Mouse (Mus musculus) kidney, embryonic 16.5 days (tissue): ENCODE data around the gene Cped1. TPM values are rescaled to one million over a fixed set of nuclear protein-coding genes. Genes with fewer than 3 reads are reported as not detected.
A peak's percentile ranks its signal among the peaks of the same experiment; 100 is the strongest.

Experiments
- ATAC-seq: fragments of 200-750 bp; cut with Nextera tagmentation; 2 replicates; pipeline ENCODE4 v1.8.0; 2017; ENCODE audit warnings: moderate TSS enrichment; ENCODE audit not compliant: low FRiP score, low TSS enrichment
- H3K27ac ChIP-seq: fragments of 300-500 bp; sonication (generic); 2 replicates; pipeline ENCODE4 v1.5.1; 2014; ENCODE audit warnings: low read length
- H3K27me3 ChIP-seq: fragments of 300-500 bp; sonication (generic); 2 replicates; pipeline ENCODE4 v1.6.1; 2014; ENCODE audit warnings: low read length, control low read depth, mixed read lengths; ENCODE audit not compliant: insufficient read depth
- H3K36me3 ChIP-seq: fragments of 300-500 bp; sonication (generic); 2 replicates; pipeline ENCODE4 v1.6.1; 2014; ENCODE audit warnings: low read length, control low read depth, mixed read lengths; ENCODE audit not compliant: insufficient read depth
- H3K4me1 ChIP-seq: fragments of 300-500 bp; sonication (generic); 2 replicates; pipeline ENCODE4 v1.6.1; 2014; ENCODE audit warnings: low read length, control low read depth, mixed read lengths; ENCODE audit not compliant: insufficient read depth
- H3K4me2 ChIP-seq: fragments of 300-500 bp; sonication (generic); replicated peaks from 2 replicates; pipeline ENCODE4 v1.6.1; 2014; ENCODE audit warnings: low read depth, low read length
- H3K4me3 ChIP-seq: fragments of 300-500 bp; sonication (generic); 2 replicates; pipeline ENCODE4 v1.5.1; 2014; ENCODE audit warnings: mild to moderate bottlenecking, low read length
- H3K9ac ChIP-seq: fragments of 300-500 bp; sonication (generic); replicated peaks from 2 replicates; pipeline ENCODE4 v1.6.1; 2014; ENCODE audit warnings: low read length
- H3K9me3 ChIP-seq: fragments of 300-500 bp; sonication (generic); 2 replicates; pipeline ENCODE4 v1.6.1; 2016; ENCODE audit warnings: low read length, control low read depth
- WGBS: fragments of 180-500 bp; shearing (Covaris S2); extraction: QIAGEN DNeasy Blood & Tissue Kit; methylation state at CpG from one replicate; pipeline ENCODE4 v1.1.7; 2014; 5-methylcytosine and 5-hydroxymethylcytosine counted together
- polyA plus RNA-seq: library from polyadenylated mRNA; unstranded; fragments of >200 nt; fragmentation: Nextera tagmentation; extraction: Ambion mirVana; gene quantifications from 2 replicates; pipeline ENCODE4 v1.2.1, GENCODE M21; 2015

Cped1 gene
- polyA plus RNA-seq, 1 experiment from 2014 or later, result 35.4 TPM

- 0 out of 2 replicates have a peak, but pooled peaks cover 4% of the 10 kb centered on the region for H3K36me3 ChIP-seq
- no peaks in the 10 kb centered on the region for H3K4me1 ChIP-seq
- no peaks in the 10 kb centered on the region for H3K27me3 ChIP-seq
- H3K27ac ChIP-seq, result no peak overlapping the region
- H3K4me2 ChIP-seq, result no peak overlapping the region
- H3K9me3 ChIP-seq, result no peaks in the 10 kb centered on the region
- H3K9ac ChIP-seq, result no peak overlapping the region
- 92% methylated on average over 8 of the region's 8 CpGs for WGBS
- ATAC-seq, result no peak
- H3K4me3 ChIP-seq, result no peak overlapping the region
Observed at GRCm38 (mm10) chr6:22221134-22221533, 235.4 kb downstream of the Cped1 start.

GRCm38 (mm10) chr6:22222087-22222486 lies 236.4 kb downstream of the Cped1 start:
- 85% methylated on average over 4 of the region's 4 CpGs for WGBS
- no peak overlapping the region for H3K9ac ChIP-seq
- no peak overlapping the region for H3K27ac ChIP-seq
- no peaks in the 10 kb centered on the region for H3K27me3 ChIP-seq
- no peaks in the 10 kb centered on the region for H3K36me3 ChIP-seq
- H3K4me2 ChIP-seq, result no peak overlapping the region
- H3K4me3 ChIP-seq, result no peak overlapping the region
- no peaks in the 10 kb centered on the region for H3K9me3 ChIP-seq
- ATAC-seq, result no peak
- H3K4me1 ChIP-seq, result no peaks in the 10 kb centered on the region

GRCm38 (mm10) chr6:22222947-22223346 lies 237.2 kb downstream of the Cped1 start:
- 95% methylated on average over 8 of the region's 8 CpGs for WGBS
- Histone ChIP-seq H3K4me3 (no peak overlapping the region), H3K27ac (no peak overlapping the region), H3K4me1 (no peaks in the 10 kb centered on the region), H3K27me3 (no peaks in the 10 kb centered on the region), H3K9ac (no peak overlapping the region), H3K4me2 (no peak overlapping the region), H3K9me3 (no peaks in the 10 kb centered on the region), H3K36me3 (no peaks in the 10 kb centered on the region)
- no peak for ATAC-seq

- no peak overlapping the region for H3K9ac ChIP-seq
- H3K4me2 ChIP-seq, result no peak overlapping the region
- H3K9me3 ChIP-seq, result no peaks in the 10 kb centered on the region
- H3K27me3 ChIP-seq, result no peaks in the 10 kb centered on the region
- 95% methylated on average over 4 of the region's 4 CpGs for whole genome bisulfite sequencing
- ATAC-seq, result no peak
- H3K4me3 ChIP-seq, result no peak overlapping the region
- H3K4me1 ChIP-seq, result no peaks in the 10 kb centered on the region
- H3K36me3 ChIP-seq, result no peaks in the 10 kb centered on the region
- no peak overlapping the region for H3K27ac ChIP-seq
Observed at GRCm38 (mm10) chr6:22224351-22224750, 238.6 kb downstream of the Cped1 start.

- Histone ChIP-seq H3K27me3 (no peaks in the 10 kb centered on the region), H3K4me1 (no peaks in the 10 kb centered on the region), H3K36me3 (no peaks in the 10 kb centered on the region), H3K9ac (no peak overlapping the region), H3K4me2 (no peak overlapping the region), H3K27ac (no peak overlapping the region), H3K4me3 (no peak overlapping the region), H3K9me3 (no peaks in the 10 kb centered on the region)
- 84% methylated on average over 3 of the region's 3 CpGs for WGBS
- no peak for ATAC-seq
Observed at GRCm38 (mm10) chr6:22231244-22231643, 245.5 kb downstream of the Cped1 start.

GRCm38 (mm10) chr6:22233517-22233916 lies 247.8 kb downstream of the Cped1 start:
- 80% methylated on average over 6 of the region's 6 CpGs for WGBS
- H3K4me3 ChIP-seq, result no peak overlapping the region
- no peak overlapping the region for H3K27ac ChIP-seq
- H3K27me3 ChIP-seq, result no peaks in the 10 kb centered on the region
- H3K9me3 ChIP-seq, result no peaks in the 10 kb centered on the region
- H3K4me2 ChIP-seq, result no peak overlapping the region
- H3K36me3 ChIP-seq, result 0 out of 2 replicates have a peak, but pooled peaks cover 3% of the 10 kb centered on the region
- no peak overlapping the region for H3K9ac ChIP-seq
- no peak for ATAC-seq
- H3K4me1 ChIP-seq, result no peaks in the 10 kb centered on the region

GRCm38 (mm10) chr6:22235133-22235532 lies 249.4 kb downstream of the Cped1 start:
- WGBS, result 50% methylated on average over 6 of the region's 6 CpGs
- H3K27me3 ChIP-seq, result no peaks in the 10 kb centered on the region
- peak; percentile 82; the same call in 1 of the 2 replicates for ATAC-seq
- H3K36me3 ChIP-seq, result 0 out of 2 replicates have a peak, but pooled peaks cover 6% of the 10 kb centered on the region
- no peaks in the 10 kb centered on the region for H3K9me3 ChIP-seq
- no peak overlapping the region for H3K9ac ChIP-seq
- H3K27ac ChIP-seq, result peak overlapping the region; percentile 9; the same call in 1 of the 2 replicates
- no peak overlapping the region for H3K4me3 ChIP-seq
- no peaks in the 10 kb centered on the region for H3K4me1 ChIP-seq
- no peak overlapping the region for H3K4me2 ChIP-seq

- 0 out of 2 replicates have a peak, but pooled peaks cover 4% of the 10 kb centered on the region for H3K36me3 ChIP-seq
- H3K4me1 ChIP-seq, result no peaks in the 10 kb centered on the region
- whole genome bisulfite sequencing, result 81% methylated on average over 8 of the region's 8 CpGs
Observed at GRCm38 (mm10) chr6:22243321-22243720, 257.6 kb downstream of the Cped1 start.

GRCm38 (mm10) chr6:22246696-22247095 lies 261.0 kb downstream of the Cped1 start:
- Histone ChIP-seq H3K4me1 (no peaks in the 10 kb centered on the region), H3K9me3 (no peaks in the 10 kb centered on the region), H3K27me3 (no peaks in the 10 kb centered on the region), H3K4me3 (no peak overlapping the region), H3K9ac (no peak overlapping the region), H3K4me2 (no peak overlapping the region), H3K36me3 (no peaks in the 10 kb centered on the region), H3K27ac (no peak overlapping the region)
- WGBS, result 91% methylated on average over 2 of the region's 2 CpGs
- ATAC-seq, result no peak

More at GRCm38 (mm10) chr6:22243321-22243720, 257.6 kb downstream of the Cped1 start:
- ATAC-seq, result no peak
- Histone ChIP-seq H3K9ac (no peak overlapping the region), H3K27ac (no peak overlapping the region), H3K4me3 (no peak overlapping the region), H3K9me3 (no peaks in the 10 kb centered on the region), H3K27me3 (no peaks in the 10 kb centered on the region), H3K4me2 (no peak overlapping the region)

GRCm38 (mm10) chr6:22258784-22259183 lies 273.1 kb downstream of the Cped1 start:
- Histone ChIP-seq H3K9ac (no peak overlapping the region), H3K4me2 (no peak overlapping the region), H3K9me3 (no peaks in the 10 kb centered on the region), H3K27me3 (no peaks in the 10 kb centered on the region), H3K4me1 (no peaks in the 10 kb centered on the region), H3K4me3 (no peak overlapping the region), H3K36me3 (no peaks in the 10 kb centered on the region), H3K27ac (no peak overlapping the region)
- no peak for ATAC-seq
- 53% methylated on average over 4 of the region's 4 CpGs for WGBS
